Mouse (Mus musculus): ENCODE results near the gene Vmac.

- TF ChIP-seq CTCF (IDR thresholded peaks at IDR 0.05; ENCODE audit: control insufficient read depth, insufficient read depth, insufficient read length) (no peak), USF1 (IDR thresholded peaks at IDR 0.05; ENCODE audit: low read depth) (no peak), CEBPB (IDR thresholded peaks at IDR 0.05; ENCODE audit: low read depth) (no peak), MYOG (IDR thresholded peaks at IDR 0.05; ENCODE audit: control insufficient read depth, extremely low read depth, insufficient read length) (no peak)
These were observed 1.0 kb downstream of the Vmac start for GRCm38 (mm10) chr17:56716655-56717362.
